Mouse (Mus musculus) heart, embryonic 14.5 days (tissue): ENCODE data around the gene Hes7. TPM values are rescaled to one million over a fixed set of nuclear protein-coding genes. Genes with fewer than 3 reads are reported as not detected.
"Not testable (repeated sequence)": the region's sequence is repeated elsewhere in the genome, so short reads cannot be mapped to it uniquely, and the experiment has no call there.

Experiments
- ATAC-seq: fragments of 200-750 bp; cut with Nextera tagmentation; 2 replicates; pipeline ENCODE4 v1.8.0; 2017; ENCODE audit warnings: low read depth, moderate TSS enrichment; ENCODE audit not compliant: insufficient number of reproducible peaks, insufficient read depth, low FRiP score
- H3K27ac ChIP-seq, 2 experiments: fragments of 200-500 bp in 1 of 2; fragments of 300-500 bp in 1 of 2; sonication (generic) in 1 of 2; replicated peaks in 1 of 2; 2 replicates each; pipeline ENCODE4 v1.5.1; 2012 to 2014; ENCODE audit warnings: low read depth in 2 of 2, low read length in 2 of 2, control low read depth in 1 of 2, mild to moderate bottlenecking in 1 of 2, mixed read lengths in 1 of 2; ENCODE audit not compliant: control insufficient read depth in 1 of 2, insufficient read depth in 1 of 2
- H3K27me3 ChIP-seq: fragments of 300-500 bp; sonication (generic); 2 replicates; pipeline ENCODE4 v1.6.1; 2014; ENCODE audit warnings: mild to moderate bottlenecking, low read length, control low read depth; ENCODE audit not compliant: control insufficient read depth, insufficient read depth
- H3K36me3 ChIP-seq: fragments of 300-500 bp; sonication (generic); 2 replicates; pipeline ENCODE4 v1.6.1; 2014; ENCODE audit warnings: mild to moderate bottlenecking, control low read depth, low read length, mixed read lengths; ENCODE audit not compliant: control insufficient read depth, insufficient read depth
- H3K4me1 ChIP-seq, 2 experiments: fragments of 200-500 bp in 1 of 2; fragments of 300-500 bp in 1 of 2; sonication (generic) in 1 of 2; 2 replicates each; pipeline ENCODE4 v1.6.1; 2012 to 2014; ENCODE audit warnings: low read length in 2 of 2, control low read depth in 1 of 2, mixed read lengths in 1 of 2; ENCODE audit not compliant: control insufficient read depth in 2 of 2, insufficient read depth in 2 of 2
- H3K4me2 ChIP-seq: fragments of 300-500 bp; sonication (generic); 2 replicates; pipeline ENCODE4 v1.6.1; 2014; ENCODE audit warnings: mild to moderate bottlenecking, low read length
- H3K4me3 ChIP-seq, 2 experiments: fragments of 200-500 bp in 1 of 2; fragments of 300-500 bp in 1 of 2; sonication (generic) in 1 of 2; 2 replicates each; pipeline ENCODE4 v1.5.1; 2012 to 2014; ENCODE audit warnings: low read length in 2 of 2, mild to moderate bottlenecking in 2 of 2, control low read depth in 1 of 2, low read depth in 1 of 2, moderate library complexity in 1 of 2; ENCODE audit not compliant: control insufficient read depth in 1 of 2, insufficient read depth in 1 of 2
- H3K9ac ChIP-seq: fragments of 300-500 bp; sonication (generic); 2 replicates; pipeline ENCODE4 v1.6.1; 2014; ENCODE audit warnings: mild to moderate bottlenecking, low read length
- H3K9me3 ChIP-seq: fragments of 300-500 bp; sonication (generic); 2 replicates; pipeline ENCODE4 v1.6.1; 2016; ENCODE audit warnings: low read length, control low read depth; ENCODE audit not compliant: control insufficient read depth
- WGBS: fragments of 180-500 bp; shearing (Covaris S2); extraction: QIAGEN DNeasy Blood & Tissue Kit; methylation state at CpG from one replicate; pipeline ENCODE4 v1.1.7; 2014; 5-methylcytosine and 5-hydroxymethylcytosine counted together
- polyA plus RNA-seq: library from polyadenylated mRNA; unstranded; fragments of >200 nt; fragmentation: Nextera tagmentation; extraction: Ambion mirVana; gene quantifications from 2 replicates; pipeline ENCODE4 v1.2.1, GENCODE M21; 2014

Hes7 gene
- polyA plus RNA-seq, 1 experiment from 2014 or later: 0.43 TPM

DNA sequence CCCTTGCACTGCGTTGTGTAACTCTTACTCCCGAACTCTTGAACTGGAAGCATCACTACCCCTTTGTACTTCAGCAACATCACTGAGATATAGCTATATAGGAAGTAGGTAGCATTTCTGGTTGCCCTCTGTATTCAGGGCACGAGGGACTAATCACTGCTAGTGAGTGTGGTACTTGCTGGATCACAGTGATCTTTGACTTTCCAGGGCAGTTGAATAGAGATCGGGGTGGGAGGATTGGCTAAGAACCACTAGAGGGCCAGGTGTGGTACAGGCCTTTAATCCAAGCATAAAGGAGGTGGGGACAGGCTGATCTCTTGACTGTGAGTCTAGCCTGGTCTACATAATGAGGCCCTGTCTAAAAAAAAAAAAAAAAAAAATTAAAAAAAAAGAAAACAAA lies 27.3 kb upstream of the Hes7 start:
- peak overlapping the region in 1 of 2 experiments; percentile 39; a peak in 1 of 4 replicates for H3K27ac ChIP-seq
- H3K9me3 ChIP-seq: no peaks in the 10 kb centered on the region
- 86% methylated on average over 4 of the region's 4 CpGs for WGBS
- no peaks in the 10 kb centered on the region for H3K27me3 ChIP-seq
- no peak for ATAC-seq
- peaks cover 17 to 43% of the 10 kb centered on the region in 2 experiments for H3K4me1 ChIP-seq
- no peak overlapping the region for H3K4me2 ChIP-seq
- peaks cover 34% of the 10 kb centered on the region for H3K36me3 ChIP-seq
- no peak overlapping the region for H3K9ac ChIP-seq
- no peak overlapping the region for H3K4me3 ChIP-seq

DNA sequence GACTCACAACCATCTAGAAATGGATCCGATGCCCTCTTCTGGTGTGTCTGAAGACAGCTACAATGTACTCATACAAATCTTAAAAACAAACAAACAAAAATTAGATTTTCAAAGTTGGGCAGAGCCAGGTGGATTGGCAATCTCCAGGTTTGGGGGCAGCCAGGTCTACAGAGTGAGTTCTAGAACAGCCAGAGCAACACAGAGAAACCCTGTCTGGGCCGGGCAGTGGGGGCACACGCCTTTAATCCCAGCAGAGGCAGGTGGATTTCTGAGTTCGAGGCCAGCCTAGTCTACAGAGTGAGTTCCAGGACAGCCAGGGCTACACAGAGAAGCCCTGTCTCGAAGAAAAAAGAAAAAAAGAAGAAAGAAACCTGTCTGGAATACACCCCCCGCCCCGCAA lies 26.3 kb upstream of the Hes7 start:
- 84% methylated on average over 7 of the region's 7 CpGs for WGBS
- H3K9me3 ChIP-seq, H3K4me3 ChIP-seq, H3K4me2 ChIP-seq, H3K27me3 ChIP-seq, H3K9ac ChIP-seq, ATAC-seq: not testable (repeated sequence)
- Histone ChIP-seq H3K36me3 (peaks cover 34% of the 10 kb centered on the region), H3K27ac (peak overlapping the region in 1 of 2 experiments; percentile 90; a peak in 2 of 4 replicates), H3K4me1 (peaks cover 22 to 49% of the 10 kb centered on the region in 2 experiments)

DNA sequence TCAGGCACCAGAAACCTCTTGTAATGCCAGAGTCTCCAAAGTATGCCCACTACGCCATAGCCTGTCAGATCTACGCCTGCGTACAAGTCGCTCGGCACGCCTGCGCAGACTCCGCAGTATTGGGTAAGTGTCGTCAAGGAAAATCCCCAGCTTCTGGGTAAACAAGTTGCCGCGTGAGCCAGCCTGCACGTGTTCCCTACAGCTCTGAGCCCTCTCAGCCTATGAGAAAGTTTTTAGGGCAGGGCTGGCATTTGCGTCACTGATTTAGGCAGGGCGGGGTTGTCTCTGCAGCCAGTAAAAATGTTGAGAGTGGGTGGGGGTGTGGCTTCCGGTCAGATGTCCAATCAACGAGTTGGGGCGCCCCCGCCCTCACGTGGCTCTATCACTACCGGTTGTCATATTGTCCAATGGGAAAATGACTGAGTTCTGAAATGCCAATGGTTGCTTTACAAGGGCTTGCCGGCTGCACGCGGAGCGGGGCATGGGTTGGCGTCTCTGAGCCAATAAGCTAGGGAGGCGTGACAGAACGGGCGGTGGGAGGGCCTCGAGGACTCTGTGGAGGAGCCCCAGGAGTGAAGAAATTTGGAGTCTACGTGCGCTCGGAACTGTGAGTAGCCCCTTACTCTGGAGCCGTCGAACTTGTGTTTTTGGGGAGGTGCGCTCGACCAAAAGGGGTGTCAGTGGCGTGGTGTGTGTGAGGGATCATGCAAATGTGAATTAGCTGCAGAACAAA lies 25.3 kb upstream of the Hes7 start, which contains the start of gene Per1:
TSS of gene Per1 (plus strand) at position 521 of the 733 bp plus-strand sequence.
- under 1% methylated on average over 37 of the region's 37 CpGs for WGBS
- no peaks in the 10 kb centered on the region for H3K9me3 ChIP-seq
- peak; percentile 85 for ATAC-seq
- peaks cover 27% of the 10 kb centered on the region for H3K36me3 ChIP-seq
- H3K4me1 ChIP-seq: peaks cover 25 to 49% of the 10 kb centered on the region in 2 experiments
- H3K27me3 ChIP-seq: no peaks in the 10 kb centered on the region
- peak within 1 kb of the TSS; percentile 98 to 99 for H3K27ac ChIP-seq
- H3K4me3 ChIP-seq: peak within 1 kb of the TSS; percentile 65 to 88
- H3K4me2 ChIP-seq: peak within 1 kb of the TSS; percentile 93
- H3K9ac ChIP-seq: peak within 1 kb of the TSS; percentile 88

DNA sequence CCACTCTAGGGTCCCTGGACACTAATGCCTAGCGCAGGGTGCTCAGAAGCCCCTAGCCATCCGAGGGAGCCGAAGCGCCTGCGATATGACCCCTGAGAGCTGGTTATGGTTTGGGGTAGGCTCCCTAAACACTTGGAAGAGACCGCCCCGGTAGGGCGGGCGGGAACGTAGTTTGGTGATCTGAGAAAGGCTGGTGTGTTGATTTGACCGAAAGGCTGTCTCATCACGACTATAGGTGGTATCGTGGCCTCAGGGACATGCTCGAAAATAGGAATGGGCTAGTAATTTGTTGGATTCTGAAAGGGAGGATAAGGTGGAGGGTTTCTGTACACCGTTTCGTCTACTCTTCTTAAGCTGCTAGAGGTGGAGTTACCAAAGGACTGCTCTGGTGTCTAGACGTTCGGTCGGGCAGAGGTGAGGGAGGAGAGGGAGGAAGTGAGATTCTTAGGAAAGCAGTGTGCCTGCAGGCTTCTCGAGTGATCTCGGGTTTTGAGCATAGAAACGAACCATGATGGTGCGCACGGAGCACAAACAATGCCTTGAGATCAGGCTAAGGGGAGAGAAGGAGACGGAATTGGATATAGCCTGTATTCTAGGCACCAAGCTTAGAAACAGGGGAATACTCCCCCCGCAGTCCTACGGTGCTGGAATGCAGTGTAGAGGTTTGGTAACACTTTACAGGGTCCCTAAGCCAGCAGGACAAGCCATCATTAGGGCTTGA lies 24.5 kb upstream of the Hes7 start:
- 1% methylated on average over 27 of the region's 27 CpGs for WGBS
- no peaks in the 10 kb centered on the region for H3K9me3 ChIP-seq
- H3K4me3 ChIP-seq: peak overlapping the region; percentile 65 to 88
- ATAC-seq: no peak
- H3K27ac ChIP-seq: peak overlapping the region; percentile 98 to 99
- H3K9ac ChIP-seq: peak overlapping the region; percentile 88
- peaks cover 29 to 48% of the 10 kb centered on the region in 2 experiments for H3K4me1 ChIP-seq
- no peaks in the 10 kb centered on the region for H3K27me3 ChIP-seq
- peaks cover 23% of the 10 kb centered on the region for H3K36me3 ChIP-seq
- H3K4me2 ChIP-seq: peak overlapping the region; percentile 93

DNA sequence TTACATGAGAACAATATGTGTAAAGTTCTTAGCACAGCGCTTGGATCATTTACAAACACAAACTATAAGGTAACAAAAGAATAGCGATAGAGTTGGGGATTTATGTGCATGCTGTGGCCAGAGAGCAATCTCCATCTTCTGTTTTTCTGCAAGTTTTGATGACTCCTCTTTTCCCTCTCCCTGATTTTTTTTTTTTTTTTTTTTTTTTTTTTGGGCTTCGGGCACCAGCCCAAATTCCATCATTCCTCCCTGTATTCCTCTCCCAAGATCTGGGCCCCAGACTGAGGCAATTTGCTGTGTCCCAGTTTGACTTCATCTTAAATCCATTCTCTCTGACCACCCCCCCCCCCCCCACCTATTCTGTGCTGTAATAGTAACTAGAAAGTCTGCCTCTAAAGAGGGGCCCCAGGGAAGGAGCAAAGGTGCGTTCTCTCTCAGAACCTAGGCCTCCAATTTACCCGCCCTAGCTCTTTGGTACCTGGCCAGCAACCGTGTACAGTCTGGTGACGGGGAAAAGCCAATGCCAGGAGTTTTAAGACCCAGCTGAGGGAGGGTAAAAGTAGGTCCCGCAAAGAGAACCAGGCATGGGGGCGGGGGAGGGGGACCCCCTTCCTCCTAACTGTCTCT lies 23.7 kb upstream of the Hes7 start:
- no peaks in the 10 kb centered on the region for H3K27me3 ChIP-seq
- peak overlapping the region; percentile 39 to 65 for H3K4me3 ChIP-seq
- peaks cover 29 to 47% of the 10 kb centered on the region in 2 experiments for H3K4me1 ChIP-seq
- H3K9me3 ChIP-seq: no peaks in the 10 kb centered on the region
- peaks cover 23% of the 10 kb centered on the region for H3K36me3 ChIP-seq
- peak overlapping the region; percentile 93 for H3K4me2 ChIP-seq
- H3K27ac ChIP-seq: peak overlapping the region; percentile 89 to 99
- ATAC-seq: no peak
- peak overlapping the region; percentile 88 for H3K9ac ChIP-seq
- 13% methylated on average over 9 of the region's 9 CpGs for WGBS

DNA sequence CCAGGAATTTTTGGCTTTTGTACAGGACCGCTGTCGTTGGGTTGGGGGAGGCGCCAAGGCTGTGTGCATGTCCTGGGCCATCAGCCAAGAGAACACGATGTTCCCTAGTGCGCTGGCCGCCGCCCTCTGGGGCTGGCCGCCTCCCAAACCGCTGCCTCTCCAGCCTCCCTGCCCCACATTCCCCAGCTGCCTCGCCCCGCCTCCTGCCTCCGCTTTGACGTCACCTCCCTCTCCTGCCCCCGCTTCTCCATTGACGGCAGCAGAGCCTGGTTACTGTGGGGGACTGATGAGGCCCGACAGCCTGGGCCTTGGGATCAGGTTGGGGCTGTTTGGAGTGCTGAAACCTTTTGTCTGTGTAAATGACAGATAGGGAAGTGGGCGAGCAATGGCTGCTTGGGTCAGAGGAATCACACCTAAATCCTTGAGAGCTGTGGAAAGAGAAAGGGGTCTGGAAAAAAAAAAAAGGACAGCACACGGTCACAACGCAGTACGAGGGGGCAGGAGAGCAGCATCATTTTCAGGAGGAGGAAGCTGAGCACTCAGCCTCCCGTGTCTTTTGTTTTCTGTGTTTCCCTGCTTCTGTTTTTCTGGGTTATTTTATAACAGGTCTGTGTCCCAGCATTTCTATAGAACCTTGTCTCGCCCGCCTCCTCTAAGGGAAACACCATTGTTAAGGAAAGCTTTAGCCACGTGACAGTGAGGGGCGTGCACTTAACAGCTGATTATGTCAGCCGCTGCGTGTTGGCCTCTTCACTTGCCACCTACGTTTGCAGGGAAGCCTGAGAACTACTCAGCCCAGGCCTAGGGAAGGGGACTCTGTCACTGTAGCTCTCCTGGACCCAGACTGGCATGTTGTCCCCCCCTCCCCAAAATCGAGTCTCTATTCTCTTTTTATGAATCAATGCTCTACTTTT lies 23.0 kb upstream of the Hes7 start:
- Histone ChIP-seq H3K27me3 (no peaks in the 10 kb centered on the region), H3K9ac (peak overlapping the region; percentile 88), H3K27ac (peak overlapping the region; percentile 89 to 99), H3K4me1 (peaks cover 29 to 45% of the 10 kb centered on the region in 2 experiments), H3K4me3 (peak overlapping the region; percentile 39 to 65), H3K9me3 (no peaks in the 10 kb centered on the region), H3K36me3 (peaks cover 24% of the 10 kb centered on the region), H3K4me2 (peak overlapping the region; percentile 93)
- WGBS: 2% methylated on average over 29 of the region's 29 CpGs
- ATAC-seq: peak; percentile 69
